Mouse (Mus musculus) megakaryocyte, embryonic 14.5 days (primary cell): Measurements from ENCODE around the gene Acot7. TPM values are rescaled to one million over a fixed set of nuclear protein-coding genes. Genes with fewer than 3 reads are reported as not detected.

Experiments
- H3K27me3 ChIP-seq: replicated peaks from 2 replicates; pipeline ENCODE3; 2012; ENCODE audit warnings: inconsistent platforms
- H3K36me3 ChIP-seq: replicated peaks from 2 replicates; pipeline ENCODE3; 2012; ENCODE audit warnings: low read length, inconsistent platforms, mixed read lengths
- H3K4me1 ChIP-seq: 2 replicates; pipeline ENCODE4 v1.6.1; 2012; ENCODE audit warnings: inconsistent platforms
- H3K4me3 ChIP-seq: replicated peaks from 2 replicates; pipeline ENCODE3; 2012; ENCODE audit warnings: moderate library complexity, mild to moderate bottlenecking, inconsistent platforms
- H3K9me3 ChIP-seq: 2 replicates; pipeline ENCODE4 v1.6.1; 2012; ENCODE audit warnings: inconsistent platforms
- FLI1 ChIP-seq: IDR thresholded peaks from 2 replicates; pipeline ENCODE4 v1.6.1; 2012; ENCODE audit warnings: low read length, inconsistent platforms, mixed read lengths
- GATA1 ChIP-seq: IDR thresholded peaks from 3 replicates; pipeline ENCODE4 v1.6.1; 2012; ENCODE audit warnings: mixed read lengths, low read length, inconsistent platforms, borderline replicate concordance
- polyA plus RNA-seq: library from polyadenylated mRNA; stranded (reverse); fragments of >175 nt; gene quantifications from 2 replicates; pipeline ENCODE4 v1.2.3, GENCODE M21; 2012; ENCODE audit warnings: low replicate concordance; ENCODE audit not compliant: insufficient read depth

The Acot7 gene
- polyA plus RNA-seq, 1 experiment, result 103 TPM

- Histone ChIP-seq H3K27me3 (peaks cover 51% of the 10 kb centered on the region), H3K4me1 (peaks cover 64% of the 10 kb centered on the region)
- no peak for TF ChIP-seq GATA1
- TF ChIP-seq FLI1, result no peak
Observed at GRCm38 (mm10) chr4:152135363-152135762, 42.6 kb upstream of the Acot7 start.

DNA sequence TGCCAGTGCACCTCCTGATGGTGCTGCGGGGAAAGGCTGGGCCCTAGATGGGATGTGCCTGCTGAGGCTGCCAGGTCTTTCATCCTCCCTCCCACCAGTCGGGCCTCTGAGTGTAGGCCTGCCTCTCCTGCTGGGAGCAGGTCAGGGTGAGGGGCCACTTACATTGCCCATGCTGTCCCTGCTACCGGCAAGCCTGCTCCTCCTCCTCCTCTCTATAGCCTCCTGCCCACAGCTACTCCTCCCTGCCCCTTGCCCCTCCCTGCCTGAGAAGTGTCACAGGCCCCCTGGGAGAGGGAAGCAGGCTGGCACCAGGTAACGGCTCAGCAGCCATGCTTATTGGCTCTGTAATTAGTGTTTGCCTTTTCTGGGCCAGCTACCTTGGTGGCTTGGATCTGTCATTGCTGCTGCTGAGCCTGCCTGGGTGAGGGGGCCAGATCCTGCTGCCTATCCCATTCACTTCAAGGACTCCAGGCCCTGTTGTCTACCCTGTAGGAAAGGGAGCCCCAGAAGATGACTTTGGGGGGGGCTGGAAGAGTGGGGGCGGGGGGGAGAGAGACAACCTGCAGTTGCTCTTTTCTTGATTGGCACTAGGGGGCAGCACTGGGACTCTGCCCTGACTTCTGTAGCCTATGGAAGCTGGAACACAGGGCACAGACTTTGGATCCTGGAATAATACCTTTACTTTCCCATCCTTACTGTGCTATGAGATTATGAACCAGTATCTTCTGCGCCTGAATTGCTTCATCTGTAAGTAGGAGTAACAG, 41.6 kb upstream of the Acot7 start:
- H3K27me3 ChIP-seq, result peaks cover 47% of the 10 kb centered on the region
- H3K36me3 ChIP-seq, result no peaks in the 10 kb centered on the region
- H3K9me3 ChIP-seq, result no peaks in the 10 kb centered on the region
- peaks cover 63% of the 10 kb centered on the region for H3K4me1 ChIP-seq
- H3K4me3 ChIP-seq, result peak overlapping the region; percentile 10
- TF ChIP-seq FLI1 (no peak), GATA1 (no peak)

More at GRCm38 (mm10) chr4:152135363-152135762, 42.6 kb upstream of the Acot7 start:
- Histone ChIP-seq H3K9me3 (no peaks in the 10 kb centered on the region), H3K36me3 (no peaks in the 10 kb centered on the region), H3K4me3 (no peak overlapping the region)

- TF ChIP-seq FLI1 (no peak), GATA1 (no peak)
- peaks cover 47% of the 10 kb centered on the region for H3K27me3 ChIP-seq
- no peaks in the 10 kb centered on the region for H3K9me3 ChIP-seq
- H3K4me3 ChIP-seq, result no peak overlapping the region
- H3K4me1 ChIP-seq, result peaks cover 57% of the 10 kb centered on the region
- H3K36me3 ChIP-seq, result no peaks in the 10 kb centered on the region
Observed at GRCm38 (mm10) chr4:152136876-152137250, 41.1 kb upstream of the Acot7 start.

DNA sequence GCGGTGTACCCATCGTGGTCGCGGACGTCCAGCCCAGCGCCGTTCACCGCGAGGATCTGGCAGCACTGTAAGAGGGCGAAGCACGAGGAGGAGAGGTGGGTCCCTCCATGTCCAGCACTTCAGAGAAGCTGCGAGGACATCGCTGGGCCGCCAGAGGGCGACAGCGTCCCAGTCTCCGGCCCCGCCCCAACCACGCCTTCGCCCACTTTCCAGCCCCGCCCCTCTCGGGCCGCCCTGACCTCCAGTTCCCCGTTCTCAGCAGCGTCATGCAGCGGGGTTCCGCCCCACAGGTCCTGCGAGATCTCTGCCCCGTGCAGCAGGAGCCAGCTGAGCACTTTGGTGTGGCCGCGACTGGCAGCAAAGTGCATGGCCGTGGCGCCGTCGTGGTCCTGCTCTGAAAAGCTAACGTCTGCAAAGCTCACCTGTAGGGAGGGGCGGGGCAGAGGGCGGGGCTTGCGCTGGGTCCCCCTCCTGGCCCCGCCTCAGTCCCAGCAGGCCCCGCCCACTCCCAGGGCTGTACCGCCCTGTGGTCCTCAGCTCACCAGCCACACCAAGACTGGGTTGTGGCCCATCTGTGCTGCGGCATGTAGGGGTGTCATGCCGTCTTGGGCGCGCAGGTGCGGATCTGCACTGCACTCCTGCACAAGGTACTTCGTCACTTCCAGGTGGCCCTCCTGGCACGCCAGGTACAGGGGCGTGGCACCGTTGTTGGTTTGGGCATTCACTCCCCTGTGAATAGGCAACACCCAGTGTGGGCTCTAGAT, 39.3 kb upstream of the Acot7 start:
- Histone ChIP-seq H3K27me3 (peaks cover 42% of the 10 kb centered on the region), H3K36me3 (no peaks in the 10 kb centered on the region), H3K4me1 (peaks cover 47% of the 10 kb centered on the region), H3K4me3 (peak overlapping the region; percentile 96), H3K9me3 (peaks cover 1% of the 10 kb centered on the region)
- TF ChIP-seq FLI1 (no peak), GATA1 (no peak)

DNA sequence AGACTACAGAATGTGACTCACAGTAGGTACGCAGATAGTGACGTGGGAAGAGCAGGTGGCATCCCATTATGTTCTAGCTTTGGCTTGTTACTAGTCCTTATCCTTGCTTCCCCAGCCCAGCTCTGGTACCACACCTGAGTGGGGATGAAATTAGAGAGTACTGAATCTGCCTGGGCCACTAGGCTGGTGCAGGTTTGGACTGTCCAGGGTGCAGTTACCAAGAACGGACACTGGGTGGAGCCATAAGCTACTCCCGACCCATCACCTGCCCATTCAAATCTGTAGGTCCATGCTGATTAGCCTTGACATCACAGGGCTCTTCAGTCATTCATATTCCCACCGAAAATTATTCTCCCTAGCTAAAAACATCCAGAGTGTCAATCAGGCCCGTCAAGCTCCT, 37.5 kb upstream of the Acot7 start:
- peaks cover 3% of the 10 kb centered on the region for H3K9me3 ChIP-seq
- peaks cover 43% of the 10 kb centered on the region for H3K4me1 ChIP-seq
- H3K4me3 ChIP-seq, result no peak overlapping the region
- no peaks in the 10 kb centered on the region for H3K36me3 ChIP-seq
- peaks cover 39% of the 10 kb centered on the region for H3K27me3 ChIP-seq
- TF ChIP-seq GATA1 (no peak), FLI1 (no peak)

DNA sequence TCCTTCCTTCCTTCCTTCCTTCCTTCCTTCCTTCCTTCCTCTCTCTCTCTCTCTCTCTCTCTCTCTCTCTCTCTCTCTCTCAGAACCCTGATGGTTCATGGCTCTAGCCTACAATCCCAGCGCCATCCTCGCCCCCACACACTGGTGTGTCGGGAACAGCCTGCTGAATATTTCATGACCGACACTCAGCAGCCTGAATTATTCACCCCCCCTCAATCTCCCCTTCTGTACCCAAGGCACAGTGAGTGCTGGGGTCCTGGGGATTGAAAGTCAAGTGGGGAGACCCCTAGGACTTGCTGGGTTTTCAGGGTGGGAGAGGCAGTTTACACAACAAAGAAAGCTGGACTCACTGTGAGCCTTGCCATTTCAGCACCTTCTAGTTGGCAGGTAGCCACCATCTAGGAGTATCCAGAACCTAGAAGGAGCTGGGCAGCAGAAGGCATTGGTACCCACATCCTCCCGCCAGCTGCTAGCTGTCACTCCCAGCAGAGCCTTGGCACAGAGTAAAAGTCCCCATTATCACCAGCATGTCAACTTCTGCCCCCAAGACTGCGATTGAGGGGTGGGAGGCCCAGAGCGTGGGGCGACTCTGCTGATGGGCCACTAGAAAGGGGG, 36.3 kb upstream of the Acot7 start:
- TF ChIP-seq FLI1, result no peak
- TF ChIP-seq GATA1, result no peak
- no peak overlapping the region for H3K4me3 ChIP-seq
- no peaks in the 10 kb centered on the region for H3K36me3 ChIP-seq
- H3K9me3 ChIP-seq, result peaks cover 3% of the 10 kb centered on the region
- H3K27me3 ChIP-seq, result peaks cover 45% of the 10 kb centered on the region
- peaks cover 31% of the 10 kb centered on the region for H3K4me1 ChIP-seq

DNA sequence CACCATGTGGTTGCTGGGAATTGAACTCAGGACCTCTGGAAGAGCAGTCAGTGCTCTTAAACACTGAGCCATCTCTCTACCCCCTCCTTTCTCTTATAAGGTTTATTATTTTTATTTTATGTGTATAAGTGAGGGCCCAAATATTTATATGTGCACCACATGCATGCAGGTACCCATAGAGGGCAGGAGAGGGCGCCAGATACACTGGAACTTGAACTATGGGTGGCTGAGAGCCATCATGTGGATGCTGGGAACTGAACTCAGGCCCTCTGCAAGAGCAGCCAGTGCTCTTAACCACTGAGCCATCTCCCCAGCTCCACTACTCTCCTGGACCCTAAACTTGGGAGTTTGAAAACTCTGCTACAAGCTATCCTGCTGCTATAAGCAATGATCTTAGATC, 34.3 kb upstream of the Acot7 start:
- no peak for TF ChIP-seq FLI1
- TF ChIP-seq GATA1, result no peak
- peaks cover 19% of the 10 kb centered on the region for H3K4me1 ChIP-seq
- no peak overlapping the region for H3K4me3 ChIP-seq
- peaks cover 63% of the 10 kb centered on the region for H3K27me3 ChIP-seq
- no peaks in the 10 kb centered on the region for H3K36me3 ChIP-seq
- peaks cover 3% of the 10 kb centered on the region for H3K9me3 ChIP-seq

GRCm38 (mm10) chr4:152145473-152145872, 32.5 kb upstream of the Acot7 start:
- Histone ChIP-seq H3K4me1 (peaks cover 15% of the 10 kb centered on the region), H3K36me3 (no peaks in the 10 kb centered on the region), H3K27me3 (peaks cover 82% of the 10 kb centered on the region), H3K4me3 (no peak overlapping the region), H3K9me3 (peaks cover 3% of the 10 kb centered on the region)
- TF ChIP-seq FLI1, result no peak
- TF ChIP-seq GATA1, result no peak

DNA sequence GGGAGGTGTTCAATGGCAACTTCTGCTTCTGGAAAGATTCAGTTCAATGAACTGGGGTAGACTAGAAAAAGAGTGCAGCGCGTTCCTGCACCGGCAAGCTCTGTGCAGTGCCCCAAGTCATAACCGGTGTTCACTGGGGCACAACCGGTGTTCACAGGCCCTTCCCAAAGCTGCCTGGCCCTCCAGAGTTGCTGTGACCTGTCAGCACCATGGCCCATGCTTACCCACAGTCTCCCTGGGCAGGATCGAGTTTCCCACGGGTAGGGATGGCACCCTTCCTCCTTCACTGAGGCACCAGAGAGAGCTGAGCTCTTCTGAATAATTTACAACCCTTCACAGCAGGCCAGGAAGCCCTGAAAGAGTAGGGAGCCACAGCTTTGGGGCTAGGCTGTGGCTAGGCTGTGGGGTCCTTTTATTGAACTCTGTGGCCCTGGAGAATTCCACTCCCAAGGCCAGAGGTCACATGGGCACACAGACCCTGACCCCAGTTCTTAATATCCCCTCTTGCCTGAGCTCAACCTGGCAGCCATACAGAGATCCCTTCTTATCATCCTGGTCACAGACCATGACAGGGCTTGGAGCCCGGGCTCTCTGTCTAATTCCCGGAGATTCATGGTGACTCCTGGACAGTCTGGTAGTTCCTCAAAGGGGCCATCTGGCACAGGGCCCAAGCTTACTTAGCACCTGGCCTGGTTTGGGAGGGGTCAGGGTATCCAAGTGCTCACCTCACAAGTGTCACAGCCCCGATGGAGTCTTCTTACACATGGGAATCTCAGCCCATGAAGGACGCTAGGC, 31.7 kb upstream of the Acot7 start:
- H3K27me3 ChIP-seq, result peaks cover 82% of the 10 kb centered on the region
- H3K4me3 ChIP-seq, result no peak overlapping the region
- no peaks in the 10 kb centered on the region for H3K36me3 ChIP-seq
- no peak for TF ChIP-seq FLI1
- H3K4me1 ChIP-seq, result peaks cover 16% of the 10 kb centered on the region
- peaks cover 3% of the 10 kb centered on the region for H3K9me3 ChIP-seq

DNA sequence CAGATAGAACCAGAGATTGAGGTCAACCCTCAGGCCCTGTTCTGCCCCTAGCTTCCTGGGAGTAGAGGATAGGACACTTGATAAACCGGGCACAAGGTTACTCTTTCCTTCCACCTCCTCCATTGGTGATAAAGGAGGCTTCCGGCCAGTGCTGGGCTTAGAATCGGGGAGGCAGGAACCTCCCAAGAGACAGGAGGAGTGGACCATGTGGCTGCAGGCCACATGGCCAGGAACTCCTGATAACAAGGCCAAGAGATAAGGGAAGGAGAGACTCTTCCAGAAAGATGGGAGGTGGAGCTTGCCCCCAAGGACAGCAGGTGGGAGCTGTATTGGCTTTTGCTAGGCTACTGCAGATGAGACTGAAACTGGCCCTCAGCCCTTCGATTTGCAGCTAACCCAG, 27.4 kb upstream of the Acot7 start:
- Histone ChIP-seq H3K4me1 (peaks cover 51% of the 10 kb centered on the region), H3K4me3 (no peak overlapping the region), H3K36me3 (no peaks in the 10 kb centered on the region), H3K9me3 (no peaks in the 10 kb centered on the region), H3K27me3 (peaks cover 79% of the 10 kb centered on the region)
- TF ChIP-seq GATA1 (no peak), FLI1 (no peak)
